Mouse (Mus musculus): Measurements from ENCODE around the gene Lin28b. TPM values are rescaled to one million over a fixed set of nuclear protein-coding genes. Genes with fewer than 3 reads are reported as not detected.

The Lin28b gene
- total RNA-seq (2023) = not detected

GRCm38 (mm10) chr10:45485761-45486602 lies at the start of gene Lin28b:
TSS of gene Lin28b (minus strand) at chr10:45486395.

GRCm38 (mm10) chr10:45335434-45336422 lies 150.5 kb downstream of the Lin28b start, which contains the start of gene Bves:
TSS of gene Bves (plus strand) at chr10:45335772.

Other genes starting within 250 kb of the Lin28b start
- not detected for gene Bves, start 150.6 kb downstream of the Lin28b start, total RNA-seq (2023)
- 25.9 TPM for gene Hace1, start 91.4 kb upstream of the Lin28b start, total RNA-seq (2023)

All from CD8-positive naive resting alpha-beta T cell, adult 57 days (primary cell).